Mouse (Mus musculus): ENCODE data around the gene Nfatc2.

The Nfatc2 gene

DNA sequence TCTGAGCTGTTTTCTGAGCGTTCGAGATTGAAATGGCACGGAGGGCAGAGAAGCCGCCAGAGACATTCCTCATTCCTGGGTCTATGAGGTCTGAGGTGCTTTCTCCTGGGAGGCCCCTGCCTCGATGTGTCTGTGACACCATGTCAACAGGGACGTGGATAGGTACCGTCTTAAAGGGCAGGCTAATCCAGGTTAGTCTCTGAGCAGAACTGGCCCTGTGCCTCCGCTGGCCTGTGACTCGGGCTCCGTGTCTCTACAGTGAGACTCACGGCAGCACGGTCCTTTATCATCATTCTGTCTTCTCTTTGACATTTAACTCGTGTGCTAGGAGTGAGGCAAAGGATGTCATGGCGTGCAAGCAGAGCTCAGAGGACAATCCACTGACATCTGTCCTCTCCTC, 120.3 kb downstream of the Nfatc2 start:
- DNase-seq (ENCODE audit: low spot score): no peak

DNA sequence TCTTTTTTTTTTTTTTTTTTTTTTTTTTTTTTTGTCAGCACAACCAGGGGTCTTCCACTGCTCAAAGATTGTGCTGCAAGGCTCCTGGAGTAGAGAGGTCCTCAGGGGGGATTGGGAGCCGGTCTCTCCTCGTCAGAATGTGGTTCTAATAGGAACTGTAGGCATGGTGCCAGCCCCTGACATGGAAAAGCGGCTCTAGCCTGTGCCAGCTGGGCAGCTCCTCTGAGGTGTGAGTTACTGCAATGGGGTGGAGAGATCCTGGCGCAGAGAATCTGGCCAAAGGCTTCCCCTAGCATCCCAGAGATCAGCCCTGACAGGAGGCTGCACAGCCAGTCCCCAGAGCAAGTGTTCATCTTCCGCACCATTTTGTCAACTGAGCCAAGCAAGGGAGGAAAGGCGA, 120.8 kb downstream of the Nfatc2 start:
- no peak for DNase-seq (ENCODE audit: low spot score)

DNA sequence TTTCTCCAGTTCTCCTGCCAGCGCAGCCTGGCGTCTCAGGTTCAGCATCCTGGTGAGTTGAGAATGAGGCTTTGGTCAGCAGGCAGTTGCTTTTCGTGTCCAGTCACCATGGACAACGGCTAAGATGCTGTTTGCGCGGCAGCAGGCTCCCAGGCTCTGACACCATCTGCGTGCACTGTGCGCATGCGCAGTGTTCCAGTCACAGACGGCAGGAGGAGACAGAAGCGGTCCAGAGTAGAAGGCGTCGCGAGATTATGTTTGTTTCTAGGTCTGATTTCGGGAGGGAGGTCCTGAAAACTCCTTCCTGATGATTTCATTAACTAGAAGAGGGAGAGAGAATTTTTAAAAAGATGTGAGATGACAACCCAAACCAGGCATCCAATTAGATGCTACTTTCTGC, 121.5 kb downstream of the Nfatc2 start:
- no peak for DNase-seq (ENCODE audit: low spot score)

DNA sequence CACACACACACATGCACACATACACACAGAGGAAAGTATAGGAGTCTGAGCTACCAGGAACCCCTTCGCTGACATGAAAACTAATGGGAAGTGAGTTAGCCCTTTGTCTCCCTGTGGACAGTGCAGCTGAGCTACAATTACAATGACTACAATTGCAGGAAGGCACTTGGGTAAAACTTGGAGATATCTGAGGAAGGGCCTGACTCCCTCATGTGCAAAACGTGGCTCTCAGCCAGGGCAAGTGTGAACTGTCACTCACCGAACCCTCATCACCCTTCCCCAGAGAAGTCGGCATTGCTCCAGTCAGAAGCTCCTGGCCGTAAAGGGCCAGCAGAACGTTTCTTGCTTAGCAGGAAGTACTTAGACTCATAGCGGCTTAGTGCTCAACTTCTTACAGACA, 123.0 kb downstream of the Nfatc2 start:
- no peak for DNase-seq (ENCODE audit: low spot score)

DNA sequence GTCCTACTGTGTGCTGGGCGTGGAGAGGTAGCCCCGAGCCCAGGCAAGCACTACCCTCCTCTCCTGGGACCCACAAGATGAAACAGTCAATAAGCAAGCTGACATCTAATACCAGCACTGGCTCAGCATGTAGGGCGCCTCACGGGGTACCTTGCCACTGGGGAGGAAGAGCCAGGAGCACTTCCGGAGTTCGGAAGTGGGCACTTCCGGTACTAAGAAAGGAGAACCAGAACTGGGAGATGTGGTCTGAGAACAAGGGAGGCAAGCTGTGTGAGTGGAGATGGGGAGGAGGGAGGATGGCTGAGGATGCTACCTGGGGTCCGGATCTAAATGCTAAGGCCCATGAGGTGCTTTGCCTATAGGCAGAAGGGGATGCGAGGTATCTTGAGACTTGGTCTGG, 128.0 kb downstream of the Nfatc2 start:
- DNase-seq (ENCODE audit: low spot score): no peak

DNA sequence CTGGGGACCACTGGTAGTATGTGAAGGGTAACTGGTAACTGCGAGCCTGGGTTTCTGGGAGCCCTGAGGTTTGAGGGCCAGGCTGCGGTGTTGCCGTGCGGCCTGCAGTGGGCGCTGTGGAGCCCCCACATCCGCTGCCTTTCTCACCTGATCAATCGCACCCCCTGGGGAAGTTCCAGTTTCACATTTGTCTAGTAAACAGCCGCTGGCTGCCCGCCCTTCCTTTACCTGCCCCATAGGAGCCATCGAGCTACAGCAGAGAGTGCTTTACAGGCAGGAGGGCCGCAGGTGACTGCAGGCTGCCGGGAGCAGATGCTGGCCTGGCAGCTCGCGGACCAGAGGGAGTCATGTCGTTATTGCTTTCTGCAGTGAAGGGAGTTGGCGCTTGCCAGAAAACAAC, 128.6 kb downstream of the Nfatc2 start:
- peak; percentile 46 for DNase-seq (ENCODE audit: low spot score)

DNA sequence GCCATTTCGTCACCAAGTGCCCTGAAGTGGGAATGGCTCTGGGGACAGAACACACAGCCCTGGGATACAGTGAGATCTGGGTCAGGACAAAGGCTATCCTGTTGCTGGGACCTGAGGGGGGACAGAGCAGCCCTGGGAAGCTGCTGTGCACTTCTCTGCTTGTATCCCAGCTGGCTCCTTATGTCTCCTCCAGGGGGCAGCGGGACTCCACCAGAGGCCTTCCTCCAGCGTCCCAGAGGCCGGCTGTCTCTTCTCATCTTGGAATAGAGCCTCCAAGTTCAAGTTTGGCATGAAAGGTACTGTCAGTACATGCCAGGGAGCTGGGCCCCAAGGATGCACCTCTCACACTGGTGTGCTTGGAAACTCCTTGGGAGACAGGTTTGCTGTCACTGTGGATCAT, 132.4 kb downstream of the Nfatc2 start:
- DNase-seq (ENCODE audit: low spot score): peak; percentile 60

DNA sequence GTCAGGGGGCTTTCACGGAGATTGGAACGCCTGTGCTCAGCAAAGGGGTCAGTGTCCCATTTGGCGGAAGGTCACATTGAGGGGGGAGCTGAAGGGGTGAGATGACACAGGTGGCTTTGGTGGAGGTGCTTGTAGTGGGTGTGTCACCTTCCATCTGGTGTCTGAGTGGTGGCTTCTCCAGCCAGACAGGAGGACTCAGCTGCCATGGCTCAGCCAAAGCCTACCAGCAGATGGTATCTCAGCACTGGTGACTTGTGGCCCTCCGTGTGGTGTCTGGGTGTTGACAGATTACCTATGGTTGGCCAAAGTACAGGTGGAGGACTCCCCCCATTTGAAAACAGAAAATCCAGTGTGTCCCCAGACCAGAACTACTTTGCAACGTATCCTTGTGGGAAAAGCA, 134.3 kb downstream of the Nfatc2 start:
- DNase-seq (ENCODE audit: low spot score): no peak

DNA sequence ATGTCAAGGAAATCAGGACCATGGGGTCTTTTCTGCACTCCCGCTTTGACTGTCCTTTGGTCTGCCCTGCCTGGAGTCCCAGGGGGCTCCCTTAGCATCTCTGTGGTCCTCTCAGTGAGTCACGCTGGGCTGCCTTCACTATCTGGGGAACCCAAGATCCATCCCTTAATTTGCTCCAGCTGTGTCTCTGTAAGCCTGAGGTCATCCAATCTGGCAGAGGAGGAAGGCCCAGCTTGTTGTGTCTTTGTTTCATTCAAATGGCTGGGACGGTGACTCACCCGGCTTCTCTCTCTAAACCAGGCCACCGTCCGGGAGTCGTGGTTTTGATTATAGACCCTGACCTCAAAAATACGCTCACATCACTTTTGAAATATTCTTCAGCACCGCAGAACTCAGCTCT, 135.4 kb downstream of the Nfatc2 start:
- DNase-seq (ENCODE audit: low spot score): peak; percentile 19

DNA sequence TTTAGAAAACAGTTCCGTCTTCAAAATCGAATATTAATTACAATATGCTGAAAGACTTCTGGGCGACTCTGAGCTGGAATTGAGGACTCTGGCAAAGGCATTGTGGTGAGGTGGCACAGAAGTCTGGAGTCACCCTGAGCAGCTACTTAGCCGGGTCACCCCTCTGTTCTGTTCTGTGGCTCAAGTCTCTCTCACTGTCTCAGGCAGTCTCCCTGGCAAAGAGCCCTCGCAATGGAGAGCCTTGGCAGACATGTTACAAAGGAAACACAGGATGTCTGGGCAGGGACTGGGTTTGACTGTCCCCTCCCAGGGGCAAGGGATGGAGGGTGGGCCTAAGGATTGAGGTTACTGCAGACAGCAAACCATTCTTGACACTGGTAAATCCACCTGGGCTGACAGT, 135.8 kb downstream of the Nfatc2 start:
- no peak for DNase-seq (ENCODE audit: low spot score)

DNA sequence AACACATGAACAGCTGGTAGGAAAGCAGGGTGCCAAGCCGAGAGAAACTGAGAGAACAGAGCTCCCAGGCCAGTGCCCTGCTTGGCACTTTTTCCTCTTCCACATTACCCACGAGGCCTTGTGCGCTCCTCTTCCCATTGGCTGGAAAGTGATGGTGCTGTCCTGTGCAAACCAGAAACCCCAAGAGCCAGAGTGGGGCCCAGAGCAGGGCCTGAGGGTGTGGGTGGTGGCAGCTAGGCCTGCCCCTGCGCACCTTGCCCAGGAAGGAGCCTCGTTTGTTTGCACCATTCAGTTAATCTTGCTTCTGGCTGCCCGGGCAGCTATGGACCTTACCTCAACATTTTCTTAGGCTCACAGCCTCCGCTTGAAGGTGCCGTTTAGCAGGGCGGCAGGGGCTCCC, 139.6 kb downstream of the Nfatc2 start:
- no peak for DNase-seq (ENCODE audit: low spot score)

DNA sequence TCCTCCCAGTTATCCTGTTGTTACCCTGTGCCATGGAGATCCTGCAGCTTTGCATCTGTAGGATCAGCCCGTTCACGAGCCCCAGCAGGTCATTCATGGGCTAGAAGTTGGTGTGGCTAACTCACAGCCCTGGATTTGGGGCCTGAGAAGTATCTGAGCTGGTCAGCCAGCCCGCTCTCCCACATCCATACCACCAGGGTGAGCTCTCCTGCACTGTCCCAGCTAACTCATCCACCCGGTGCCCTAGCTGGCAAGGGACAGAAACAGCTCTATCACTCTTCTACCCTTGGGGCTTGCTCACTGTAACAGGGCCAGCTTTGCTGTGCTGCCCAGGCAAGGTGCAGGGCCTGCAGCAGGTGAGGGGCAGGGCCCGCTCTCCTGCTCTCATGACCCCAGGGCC, 141.8 kb downstream of the Nfatc2 start:
- DNase-seq (ENCODE audit: low spot score): no peak

DNA sequence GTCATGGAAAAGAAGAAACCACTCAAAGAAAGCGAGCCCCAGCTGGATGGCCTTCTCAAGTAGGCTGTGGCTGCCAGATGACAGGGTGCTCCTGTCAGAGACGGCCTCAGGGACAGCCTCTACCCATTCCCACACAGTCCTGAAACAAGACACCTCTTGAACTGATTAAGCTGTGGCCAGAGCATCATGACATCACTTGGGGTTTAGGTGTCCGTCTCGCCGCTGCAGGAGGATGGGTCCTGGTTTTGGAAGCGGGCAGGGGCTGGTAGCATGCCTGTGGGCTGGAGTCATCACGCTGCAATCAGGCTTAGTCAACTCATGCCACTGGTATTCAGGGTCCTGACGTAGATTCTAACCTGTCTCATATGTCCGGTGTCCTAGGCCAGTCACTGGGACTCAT, 142.9 kb downstream of the Nfatc2 start:
- no peak for DNase-seq (ENCODE audit: low spot score)

DNA sequence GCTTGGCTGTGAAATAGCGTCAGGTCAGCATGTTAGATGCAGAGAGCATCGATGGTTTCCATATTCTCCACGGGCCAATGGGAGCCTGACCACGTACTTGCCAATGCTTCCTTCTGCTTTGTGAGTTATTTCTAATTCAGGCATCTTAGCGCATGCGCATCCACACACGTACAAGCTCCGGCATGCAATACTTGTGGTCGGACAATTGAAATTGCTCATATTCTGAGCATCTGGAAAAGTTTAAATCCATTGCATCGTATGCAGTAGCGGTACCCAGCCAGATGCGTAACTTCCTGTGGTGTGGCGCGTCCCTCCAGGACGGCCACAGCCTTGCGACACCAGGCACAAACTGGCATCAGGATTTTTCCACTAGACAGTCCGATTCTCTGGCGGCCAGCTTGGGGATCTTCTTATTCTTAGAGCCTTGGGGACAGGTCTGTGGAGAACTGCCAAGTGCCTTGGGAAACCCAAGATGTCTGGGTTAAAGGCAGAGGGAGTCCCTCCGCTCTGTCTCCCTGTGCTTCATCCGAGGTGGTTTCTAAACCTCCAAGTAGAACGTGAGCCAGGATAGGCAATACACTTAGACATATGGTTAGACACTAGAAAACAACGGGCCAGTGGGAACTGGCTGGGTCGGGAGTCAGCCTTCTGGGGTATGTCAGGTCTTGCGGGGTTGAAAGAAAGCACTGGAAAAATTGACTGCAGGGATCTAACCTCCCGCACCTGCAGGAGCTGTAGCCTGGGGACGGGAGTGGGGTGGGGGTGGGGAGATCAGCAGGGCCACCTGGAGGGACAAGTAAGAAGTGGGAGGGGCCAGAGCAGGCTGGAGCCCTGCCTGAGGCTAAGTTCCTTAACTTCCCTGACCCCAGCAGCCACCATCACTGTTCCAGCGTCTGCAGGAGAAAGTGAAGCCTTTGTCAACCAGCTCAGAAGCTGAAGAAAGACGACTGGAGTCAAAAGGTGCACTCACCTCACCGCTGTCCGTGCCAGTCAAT, 149.4 kb downstream of the Nfatc2 start:
- DNase-seq (ENCODE audit: low spot score): no peak

DNA sequence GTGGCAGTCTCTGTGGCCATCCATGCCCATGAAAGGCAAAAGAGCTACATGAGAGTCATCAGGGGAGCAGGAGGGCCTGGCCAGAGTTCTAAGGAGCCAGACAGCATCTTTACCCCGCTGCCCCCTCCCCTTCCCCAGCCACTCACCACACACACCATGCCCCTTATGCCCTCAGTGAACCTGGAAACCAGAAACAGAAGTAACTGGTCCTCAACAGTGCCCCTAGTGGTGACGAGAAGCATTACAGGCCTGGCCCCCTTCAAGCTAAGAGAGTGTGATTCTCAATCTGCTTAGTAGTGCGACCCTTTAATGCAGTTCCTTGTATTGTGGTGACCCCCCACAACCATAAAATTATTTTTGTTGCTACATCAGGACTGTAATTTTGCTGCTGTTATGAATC, 150.5 kb downstream of the Nfatc2 start:
- DNase-seq (ENCODE audit: low spot score): no peak

DNA sequence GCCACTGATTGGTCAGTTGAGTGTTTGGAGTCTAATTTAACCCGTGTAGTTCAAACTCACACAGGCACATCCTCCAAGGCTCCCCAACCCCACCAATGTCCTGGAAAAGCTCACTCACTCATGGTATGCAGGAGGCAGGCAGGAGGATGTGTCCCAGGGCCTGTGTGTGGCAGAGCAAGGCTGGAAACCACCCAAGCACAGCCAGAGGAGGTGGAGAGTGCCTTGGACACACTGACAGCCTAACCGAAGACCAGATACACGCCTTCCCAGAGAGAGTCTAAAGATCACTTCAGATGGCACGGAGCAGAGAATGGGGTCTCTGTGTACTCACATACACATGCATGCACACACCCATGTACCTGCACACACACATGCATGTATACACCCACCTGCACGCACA, 153.4 kb downstream of the Nfatc2 start:
- no peak for DNase-seq (ENCODE audit: low spot score)

DNA sequence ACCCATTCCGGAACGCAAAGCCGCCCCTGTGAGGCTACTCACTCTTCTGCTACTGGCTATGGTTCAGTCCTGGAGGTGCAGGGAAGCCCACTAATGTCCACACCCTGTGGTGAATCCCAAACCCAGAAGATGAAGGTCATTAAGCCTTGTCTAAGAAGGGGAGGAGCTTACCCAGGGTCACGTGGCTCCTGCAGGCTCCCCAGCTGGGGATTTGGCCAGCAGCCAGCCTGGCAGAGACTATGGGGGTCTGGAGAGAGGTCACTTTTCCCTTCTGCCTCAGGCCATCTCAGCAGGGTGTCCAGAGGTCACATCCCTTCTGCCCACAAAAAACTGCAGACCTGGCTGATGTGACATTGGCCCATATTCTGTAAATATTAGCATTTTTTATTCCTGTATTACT, 153.9 kb downstream of the Nfatc2 start:
- DNase-seq (ENCODE audit: low spot score): no peak

DNA sequence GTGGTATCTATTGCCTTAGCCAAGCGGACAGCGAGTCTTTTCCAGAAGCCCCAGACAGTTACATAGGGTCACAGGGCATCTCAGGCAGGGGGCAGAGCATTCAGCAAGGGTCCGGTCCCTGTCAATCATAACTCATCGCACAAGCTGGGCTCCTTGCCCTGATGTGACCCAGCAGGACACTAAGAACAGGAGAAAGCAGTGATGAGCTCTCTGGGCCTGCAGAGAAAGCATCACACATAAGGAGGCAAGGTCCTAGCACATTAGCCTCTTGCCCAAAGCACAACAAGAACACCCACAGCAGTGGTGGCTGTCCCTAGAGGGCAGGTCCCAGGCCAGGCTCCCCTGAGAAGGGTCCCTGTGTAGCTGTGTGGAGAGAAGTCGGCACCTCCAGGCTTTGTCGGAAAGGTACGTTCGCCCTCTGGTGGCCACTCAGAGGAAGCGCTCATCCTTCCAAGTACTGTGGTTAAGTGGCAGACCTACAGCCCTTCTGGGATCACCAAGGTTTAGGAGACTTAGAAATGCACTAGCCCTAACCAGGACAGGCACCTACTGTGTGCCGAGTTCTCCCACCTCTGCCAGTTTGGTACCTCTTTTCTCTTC, 156.1 kb downstream of the Nfatc2 start:
- DNase-seq (ENCODE audit: low spot score): peak; percentile 57

DNA sequence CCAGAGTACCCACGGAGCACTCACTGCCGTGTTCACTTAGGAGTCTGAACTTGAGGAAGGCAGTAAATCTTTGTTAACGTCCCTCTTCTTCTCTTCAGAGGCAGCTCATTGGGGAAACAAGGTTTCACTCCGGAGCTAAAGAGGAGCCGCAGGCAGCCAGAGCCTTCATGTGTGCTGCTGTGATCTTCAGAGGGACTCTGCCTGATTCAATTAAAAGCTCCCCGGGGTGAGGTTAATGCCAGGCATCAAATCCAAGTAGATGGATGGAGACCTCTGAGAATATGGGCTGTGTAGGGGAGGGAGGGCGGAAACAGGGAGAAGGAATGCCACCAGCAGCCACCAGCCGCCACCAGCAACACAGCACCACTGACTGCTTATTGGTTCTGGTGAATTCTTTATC, 157.3 kb downstream of the Nfatc2 start:
- no peak for DNase-seq (ENCODE audit: low spot score)

DNA sequence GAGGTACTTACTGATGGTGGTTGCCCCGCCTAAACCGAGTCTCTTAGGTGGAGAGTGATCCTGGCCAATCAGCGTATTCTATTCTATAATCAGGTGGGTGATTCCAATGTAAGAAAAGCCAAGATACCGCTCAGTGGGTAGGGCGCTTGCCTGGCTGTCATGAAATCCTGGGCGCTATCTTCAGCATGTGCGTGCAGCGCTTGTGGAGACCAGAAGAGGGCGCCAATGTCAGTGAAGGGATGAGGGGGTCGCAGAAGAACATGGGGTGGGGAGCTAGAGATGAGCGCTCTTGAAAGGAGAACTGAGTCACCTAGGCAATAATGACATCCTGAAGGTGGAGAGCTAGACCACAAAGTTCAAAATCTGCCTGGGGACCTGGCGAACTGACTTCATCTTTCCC, 160.0 kb downstream of the Nfatc2 start:
- DNase-seq (ENCODE audit: low spot score): no peak

DNA sequence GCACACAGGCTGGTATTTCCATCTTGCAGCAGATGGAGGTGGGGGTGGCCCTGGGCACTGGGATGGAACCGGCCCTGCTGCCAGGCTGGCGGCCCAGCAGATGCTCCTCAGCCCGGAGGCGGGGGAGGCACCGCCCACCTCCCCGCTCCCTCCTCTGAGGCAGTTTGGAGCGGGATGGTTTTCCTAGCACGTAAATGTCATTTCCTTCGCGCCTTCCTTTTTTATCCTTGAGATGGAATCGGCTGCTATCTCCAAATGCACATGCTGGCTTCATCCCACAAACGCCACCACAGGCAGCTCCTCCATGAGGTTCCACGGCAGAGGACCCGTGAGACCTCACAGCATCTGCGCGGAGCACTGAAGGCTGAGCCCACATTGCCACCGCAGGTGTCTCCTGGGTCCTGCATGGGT, 160.5 kb downstream of the Nfatc2 start:
- no peak for DNase-seq (ENCODE audit: low spot score)

DNA sequence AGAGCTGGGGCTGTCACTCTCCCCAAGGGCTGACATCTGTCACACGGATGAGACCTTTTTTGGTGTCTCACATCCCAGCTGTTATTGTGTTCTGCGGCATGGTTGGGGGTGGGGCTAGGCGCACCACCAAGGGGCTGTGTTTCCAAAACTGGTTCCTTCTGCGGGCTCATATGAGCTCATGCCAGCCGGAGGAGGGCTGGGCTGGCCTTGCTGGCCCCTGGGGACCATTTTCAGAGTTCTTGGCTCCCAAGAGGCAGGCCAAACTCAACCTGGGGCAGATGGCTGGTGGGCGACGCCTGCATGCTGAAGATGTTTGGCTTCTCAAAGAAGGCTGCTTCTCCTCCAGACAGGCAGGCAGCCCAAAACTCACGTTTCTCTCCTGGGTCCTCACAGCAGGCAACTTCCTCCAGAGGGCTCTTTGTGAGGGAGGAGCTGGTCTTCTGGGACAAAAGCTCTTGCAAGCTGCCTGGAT, 162.4 kb downstream of the Nfatc2 start:
- no peak for DNase-seq (ENCODE audit: low spot score)

DNA sequence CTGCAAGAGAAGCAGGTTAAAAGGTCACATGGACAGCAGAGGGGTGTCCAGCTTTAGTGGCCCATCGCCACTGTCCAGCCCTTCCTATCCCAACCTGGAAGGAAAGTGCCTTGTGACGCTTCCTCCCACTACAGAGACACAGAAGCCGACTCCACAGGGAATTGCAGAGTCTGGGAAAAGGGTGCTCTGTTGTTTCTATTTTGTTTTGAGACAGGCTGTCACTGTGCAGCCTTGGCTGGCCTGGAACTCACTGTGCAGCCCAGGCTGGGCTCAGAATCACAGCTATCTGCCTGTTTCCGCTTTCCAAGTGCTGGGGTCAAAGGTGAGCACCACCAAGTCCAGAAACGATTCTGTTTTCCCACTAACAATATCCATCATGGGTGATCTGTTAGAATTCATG, 167.3 kb downstream of the Nfatc2 start:
- DNase-seq (ENCODE audit: low spot score): no peak

DNA sequence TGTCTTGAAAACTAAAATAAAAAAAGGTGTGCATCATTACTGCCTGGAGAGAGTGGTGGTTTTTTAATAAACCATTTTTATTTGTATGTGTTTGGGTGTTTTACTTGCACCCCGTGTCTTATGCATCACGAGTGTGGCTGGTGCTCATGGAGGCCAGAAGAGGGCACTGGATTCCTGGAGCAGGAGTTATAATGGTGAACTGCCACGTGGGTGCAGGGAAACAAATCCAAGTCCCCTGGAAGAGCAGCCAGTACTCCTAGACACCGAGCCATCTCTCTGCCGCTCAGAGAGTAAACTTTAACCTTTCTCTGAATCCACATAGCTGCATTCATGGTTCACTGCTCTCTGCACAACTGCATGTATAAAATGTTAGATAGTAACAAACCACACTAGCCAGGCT, 168.1 kb downstream of the Nfatc2 start:
- DNase-seq (ENCODE audit: low spot score): no peak

Measured in ovary, postnatal 14 days (tissue).